8 mouse cellular contexts compared by ENCODE assay signal in the genomic region with DNA sequence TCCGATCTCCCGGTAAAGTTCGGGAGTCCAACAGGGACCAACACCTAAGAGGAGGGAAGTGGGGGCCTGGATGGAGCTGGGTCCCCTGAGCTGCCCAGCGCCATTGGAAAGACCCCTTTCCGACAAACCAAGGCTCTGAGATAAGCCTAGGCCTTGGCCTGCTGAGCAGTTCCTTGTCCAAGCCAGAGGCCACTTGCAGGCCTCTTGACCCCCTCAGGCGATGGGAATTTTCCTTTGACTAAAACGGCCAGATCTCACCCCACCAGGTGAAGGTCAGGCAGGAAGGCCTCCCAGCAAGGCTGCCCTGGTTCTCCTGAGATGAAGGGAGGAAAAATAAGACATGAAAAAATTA. TPM values are rescaled to one million over a fixed set of nuclear protein-coding genes. Genes with fewer than 3 reads are reported as not detected.
DNase-seq lines count a peak whose midpoint lies in the region; ATAC-seq and TF ChIP-seq lines count a peak whose summit lies in the region.

No protein-coding gene starts in this region.

- 0% methylated on average over 7 of the region's 7 CpGs for WGBS in intestine, embryonic 16.5 days

- peak; percentile 12; the same call in 1 of the 2 replicates for ATAC-seq in intestine, embryonic 16.5 days

- TF ChIP-seq POLR2A in myocyte (IDR thresholded peaks at IDR 0.05; ENCODE audit: insufficient read length, low read depth) = no peak

- H3K27ac ChIP-seq in intestine, embryonic 16.5 days (ENCODE audit: low read length) = peak overlapping the region; percentile 87

- peaks cover 15% of the 10 kb centered on the region for H3K4me1 ChIP-seq in intestine, embryonic 16.5 days (ENCODE audit: control insufficient read depth, insufficient read depth, low read length)

- H3K9me3 ChIP-seq in intestine, embryonic 16.5 days (ENCODE audit: control insufficient read depth, low read length) = no peaks in the 10 kb centered on the region

- peak overlapping the region; percentile 96 for H3K9ac ChIP-seq in intestine, embryonic 16.5 days (ENCODE audit: low read depth, low read length)

- no peaks in the 10 kb centered on the region for H3K36me3 ChIP-seq in intestine, embryonic 16.5 days (ENCODE audit: control insufficient read depth, insufficient read depth, low read length)
- H3K36me3 ChIP-seq in myocyte (ENCODE audit: control insufficient read depth, insufficient read depth) = no peaks in the 10 kb centered on the region

- H3K79me2 ChIP-seq in myocyte (ENCODE audit: control insufficient read depth, insufficient read depth) = peaks cover 25% of the 10 kb centered on the region

- peaks cover 7% of the 10 kb centered on the region; the same call in 1 of the 2 replicates for H3K27me3 ChIP-seq in intestine, embryonic 16.5 days (replicated peaks; ENCODE audit: control insufficient read depth, insufficient read depth, low read length)
- no peaks in the 10 kb centered on the region for H3K27me3 ChIP-seq in myocyte (ENCODE audit: control insufficient read depth, insufficient read depth, insufficient read length)

- peak; percentile 51 for DNase-seq in kidney, adult 9 months
- no peak for DNase-seq in kidney, adult 18-20 months
- peak; percentile 66 for DNase-seq in embryo, embryonic 11 days
- no peak for DNase-seq in thymus, postnatal 4 days
- DNase-seq in layer of hippocampus, adult 9-11 months = no peak
- DNase-seq in left cerebral cortex, adult 9 months (ENCODE audit: low spot score in 2 of 2) = no peak

- peak overlapping the region; percentile 80 for H3K4me3 ChIP-seq in intestine, embryonic 16.5 days (ENCODE audit: low read length)
- peak overlapping the region; percentile 75 for H3K4me3 ChIP-seq in myocyte

- H3K4me2 ChIP-seq in intestine, embryonic 16.5 days (ENCODE audit: low read depth, low read length) = peak overlapping the region; percentile 93
- H3K4me2 ChIP-seq in myocyte (ENCODE audit: low read depth) = peak overlapping the region; percentile 75

- peak overlapping the region; percentile 67 for H3ac ChIP-seq in myocyte (ENCODE audit: control insufficient read depth, insufficient read length)

TF ChIP-seq in myocyte, 11 proteins besides CTCF, POLR2A, EP300 and RAD21:
- TF ChIP-seq TCF12 (IDR thresholded peaks at IDR 0.05; ENCODE audit: insufficient read depth, poor library complexity, severe bottlenecking) (no peak), USF1 (IDR thresholded peaks at IDR 0.05; ENCODE audit: low read depth) (no peak), MYOD1 (IDR thresholded peaks at IDR 0.05; ENCODE audit: control insufficient read depth in 1 of 3, insufficient read length in 2 of 3, low read depth in 2 of 3) (no peak), E2F4 (IDR thresholded peaks at IDR 0.05; ENCODE audit: insufficient read depth) (no peak), TCF3 (IDR thresholded peaks at IDR 0.05; ENCODE audit: insufficient read length, low read depth) (no peak), POLR2AphosphoS2 (IDR thresholded peaks at IDR 0.05; ENCODE audit: insufficient read length, low read depth) (no peak)

RNA-seq across cellular contexts. Expression of a gene that starts 1.0 kb away (rescaled TPM):
- polyA plus RNA-seq in intestine, embryonic 16.5 days (2015; fragmentation: Nextera tagmentation; extraction: Ambion mirVana) = 0.59 and 0.66 TPM in 2 replicates
- polyA plus RNA-seq in myocyte (2012; fragmentation: generic; extraction: Trizol) = 21.8 TPM

Comparison
In these comparisons a context has a peak if more than half of its experiments do, and no peak if none do; other contexts are left out.
1. DNase-seq: peak in kidney, adult 9 months (single experiment) and embryo, embryonic 11 days (single experiment); none in kidney, adult 18-20 months (single experiment), thymus, postnatal 4 days (single experiment), layer of hippocampus, adult 9-11 months (single experiment) and left cerebral cortex, adult 9 months (0 of 2).
2. RNA of a gene that starts 1.0 kb away (polyA plus RNA-seq): 21.8 TPM in myocyte (single experiment); 0.59 to 0.66 TPM in intestine, embryonic 16.5 days; every median in the first group is over 10 times any median in the second.